Mouse (Mus musculus): ENCODE measurements around the gene Gdap1l1.
"Not testable (repeated sequence)": the region's sequence is repeated elsewhere in the genome, so short reads cannot be mapped to it uniquely, and the experiment has no call there.

The Gdap1l1 gene

GRCm38 (mm10) chr2:163422895-163423660 is 15.2 kb upstream of the Gdap1l1 start:
- no peak for DNase-seq (ENCODE audit: inconsistent age in 2 of 2, low spot score in 1 of 2)

- no peak for DNase-seq (ENCODE audit: inconsistent age in 2 of 2, low spot score in 1 of 2)
Measured at GRCm38 (mm10) chr2:163424597-163424996, 13.7 kb upstream of the Gdap1l1 start, which contains the start of gene Oser1. TSS of gene Oser1 (minus strand) at chr2:163424697.

- DNase-seq (ENCODE audit: inconsistent age in 2 of 2, low spot score in 1 of 2), result no peak
Measured at GRCm38 (mm10) chr2:163428346-163429011, 9.8 kb upstream of the Gdap1l1 start.

- DNase-seq (ENCODE audit: inconsistent age in 2 of 2, low spot score in 1 of 2), result no peak
Measured at GRCm38 (mm10) chr2:163431289-163431688, 7.0 kb upstream of the Gdap1l1 start.

- no peak for DNase-seq (ENCODE audit: inconsistent age in 2 of 2, low spot score in 1 of 2)
Measured at GRCm38 (mm10) chr2:163433971-163434370, 4.3 kb upstream of the Gdap1l1 start.

GRCm38 (mm10) chr2:163437800-163438199 is 476 bp upstream of the Gdap1l1 start:
- peak in 1 of 2 experiments; percentile 39 for DNase-seq (ENCODE audit: inconsistent age in 2 of 2, low spot score in 1 of 2)

- DNase-seq (ENCODE audit: inconsistent age in 2 of 2, low spot score in 1 of 2), result peak; percentile 38 to 77
Measured at GRCm38 (mm10) chr2:163438619-163439451, 559 bp downstream of the Gdap1l1 start.

- no peak for DNase-seq (ENCODE audit: inconsistent age in 2 of 2, low spot score in 1 of 2)
Measured at GRCm38 (mm10) chr2:163439488-163439887, 1.2 kb downstream of the Gdap1l1 start.

- no peak for DNase-seq (ENCODE audit: inconsistent age in 2 of 2, low spot score in 1 of 2)
Measured at GRCm38 (mm10) chr2:163443543-163443942, 5.3 kb downstream of the Gdap1l1 start.

GRCm38 (mm10) chr2:163444017-163444416 is 5.7 kb downstream of the Gdap1l1 start:
- no peak for DNase-seq (ENCODE audit: inconsistent age in 2 of 2, low spot score in 1 of 2)

GRCm38 (mm10) chr2:163447375-163447774 is 9.1 kb downstream of the Gdap1l1 start:
- DNase-seq (ENCODE audit: inconsistent age in 2 of 2, low spot score in 1 of 2), result no peak

GRCm38 (mm10) chr2:163449276-163449675 is 11.0 kb downstream of the Gdap1l1 start:
- DNase-seq (ENCODE audit: inconsistent age in 2 of 2, low spot score in 1 of 2), result no peak

- DNase-seq (ENCODE audit: inconsistent age in 2 of 2, low spot score in 1 of 2), result peak in 1 of 2 experiments; percentile 26
Measured at GRCm38 (mm10) chr2:163450668-163451295, 12.5 kb downstream of the Gdap1l1 start.

- peak in 1 of 2 experiments; percentile 72 for DNase-seq (ENCODE audit: inconsistent age in 2 of 2, low spot score in 1 of 2)
Measured at GRCm38 (mm10) chr2:163452738-163453137, 14.5 kb downstream of the Gdap1l1 start.

GRCm38 (mm10) chr2:163453378-163453777 is 15.1 kb downstream of the Gdap1l1 start:
- peak in 1 of 2 experiments; percentile 64 for DNase-seq (ENCODE audit: inconsistent age in 2 of 2, low spot score in 1 of 2)

- DNase-seq (ENCODE audit: inconsistent age in 2 of 2, low spot score in 1 of 2), result no peak
Measured at GRCm38 (mm10) chr2:163458539-163459265, 20.4 kb downstream of the Gdap1l1 start.

GRCm38 (mm10) chr2:163459380-163459779 is 21.1 kb downstream of the Gdap1l1 start:
- DNase-seq (ENCODE audit: inconsistent age in 2 of 2, low spot score in 1 of 2), result no peak

GRCm38 (mm10) chr2:163460622-163461021 is 22.3 kb downstream of the Gdap1l1 start:
- DNase-seq (ENCODE audit: inconsistent age in 2 of 2, low spot score in 1 of 2), result no peak

GRCm38 (mm10) chr2:163461307-163461706 is 23.0 kb downstream of the Gdap1l1 start:
- not testable (repeated sequence) for DNase-seq (ENCODE audit: inconsistent age in 2 of 2, low spot score in 1 of 2)

- no peak for DNase-seq (ENCODE audit: inconsistent age in 2 of 2, low spot score in 1 of 2)
Measured at GRCm38 (mm10) chr2:163462386-163462785, 24.1 kb downstream of the Gdap1l1 start.

Measured in adrenal gland, adult (tissue).